Mouse (Mus musculus): Measurements from ENCODE around the gene Tstd3. TPM values are rescaled to one million over a fixed set of nuclear protein-coding genes. Genes with fewer than 3 reads are reported as not detected.
A peak's percentile ranks its signal among the peaks of the same experiment; 100 is the strongest.

Gene Tstd3
- polyA plus RNA-seq, 1 experiment = 13.1 TPM

DNA sequence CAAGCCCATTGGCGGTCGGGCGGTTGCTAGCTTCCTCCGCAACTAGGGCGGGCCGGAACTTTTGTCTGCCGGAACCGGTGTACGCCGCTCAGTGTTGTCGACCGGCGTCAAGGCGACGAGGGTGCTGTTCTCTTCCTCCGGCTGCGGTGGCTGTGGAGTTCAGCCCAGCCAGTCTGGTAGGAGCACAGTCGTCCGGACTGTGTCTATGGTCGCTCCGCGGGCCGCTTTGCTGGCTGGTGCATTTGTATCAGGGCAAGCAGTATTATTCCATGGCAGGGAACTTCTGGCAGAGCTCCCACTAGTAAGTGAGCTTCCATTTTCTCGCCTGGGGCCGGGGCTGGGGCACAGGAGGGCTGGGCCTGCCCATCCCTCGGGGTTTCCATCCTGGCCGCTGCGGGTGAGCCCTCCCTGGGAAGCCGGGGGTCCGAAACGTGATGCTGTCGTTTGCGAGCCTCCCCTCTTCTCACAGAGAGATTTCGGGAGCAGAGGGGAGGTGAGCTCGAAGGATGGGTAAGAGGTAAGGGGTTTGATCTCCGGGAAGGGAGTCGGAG is 39.3 kb downstream of the Tstd3 start, which contains the start of gene Ccnc:
Gene Ccnc (plus strand): TSS at position 87 of the 551 bp plus-strand sequence.
- Histone ChIP-seq H3K27me3 (ENCODE audit: control insufficient read depth, insufficient read depth, low read length, poor library complexity, severe bottlenecking) (no peaks in the 10 kb centered on the region), H3K36me3 (ENCODE audit: control insufficient read depth, insufficient read depth, low read length, poor library complexity, severe bottlenecking) (no peaks in the 10 kb centered on the region), H3K9me3 (replicated peaks; ENCODE audit: control insufficient read depth, insufficient read depth, low read length, poor library complexity, severe bottlenecking) (no peaks in the 10 kb centered on the region), H3K27ac (ENCODE audit: insufficient read depth, low read length) (peak within 1 kb of the TSS; percentile 91), H3K4me3 (ENCODE audit: low read depth, low read length) (peak within 1 kb of the TSS; percentile 79), H3K4me1 (ENCODE audit: control insufficient read depth, insufficient read depth, low read length) (peaks cover 6% of the 10 kb centered on the region), H3K9ac (ENCODE audit: low read depth, poor library complexity, severe bottlenecking) (peak within 1 kb of the TSS; percentile 75)
- TF ChIP-seq CTCF (IDR thresholded peaks at IDR 0.05; ENCODE audit: low read depth, low read length) = no peak
- TF ChIP-seq EP300 (IDR thresholded peaks at IDR 0.05; ENCODE audit: insufficient read depth, low read depth, low read length) = 0 out of 2 replicates have a peak, but pooled peaks have one; percentile 65
- peak; percentile 90 for TF ChIP-seq POLR2A (IDR thresholded peaks at IDR 0.05; ENCODE audit: insufficient read depth, low read length)

DNA sequence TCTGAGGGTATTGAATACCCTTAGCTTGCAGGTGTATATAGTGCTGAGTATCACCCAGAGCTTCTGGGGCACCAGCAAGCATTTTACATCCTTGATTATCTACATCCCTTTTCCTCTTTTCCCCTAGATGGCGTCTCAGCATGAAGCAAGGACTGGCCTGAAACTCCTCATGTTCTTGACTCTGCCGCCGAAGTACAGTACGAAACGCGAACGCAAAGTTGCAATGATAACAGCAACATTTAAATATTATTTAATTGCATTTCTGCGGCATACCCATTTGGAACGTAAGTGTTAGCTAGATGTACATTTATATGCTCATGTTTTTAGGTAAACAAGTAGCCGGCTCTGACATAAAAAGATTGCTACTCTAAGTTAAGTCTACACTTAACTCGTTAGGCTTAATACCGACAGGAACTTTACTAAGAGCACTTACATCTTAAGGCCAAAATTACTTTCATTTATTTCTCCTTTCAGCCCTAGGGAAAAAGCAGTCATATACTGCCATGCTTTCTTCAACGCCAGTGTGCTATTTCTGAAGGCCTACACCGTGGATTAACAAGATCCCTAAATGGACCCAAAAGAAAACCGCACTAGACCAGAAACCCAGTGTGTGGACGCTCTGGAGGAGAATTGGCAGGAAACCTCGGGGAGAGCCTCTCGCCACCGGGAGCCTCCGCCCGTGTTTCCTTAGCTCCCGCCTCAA is 39.9 kb downstream of the Tstd3 start:
- H3K9me3 ChIP-seq (replicated peaks; ENCODE audit: control insufficient read depth, insufficient read depth, low read length, poor library complexity, severe bottlenecking) = no peaks in the 10 kb centered on the region
- H3K27me3 ChIP-seq (ENCODE audit: control insufficient read depth, insufficient read depth, low read length, poor library complexity, severe bottlenecking) = no peaks in the 10 kb centered on the region
- peak overlapping the region; percentile 91 for H3K27ac ChIP-seq (ENCODE audit: insufficient read depth, low read length)
- peaks cover 6% of the 10 kb centered on the region for H3K4me1 ChIP-seq (ENCODE audit: control insufficient read depth, insufficient read depth, low read length)
- TF ChIP-seq CTCF (IDR thresholded peaks at IDR 0.05; ENCODE audit: low read depth, low read length) = peak; percentile 35
- TF ChIP-seq EP300 (IDR thresholded peaks at IDR 0.05; ENCODE audit: insufficient read depth, low read depth, low read length) = no peak
- peak overlapping the region; percentile 75 for H3K9ac ChIP-seq (ENCODE audit: low read depth, poor library complexity, severe bottlenecking)
- H3K36me3 ChIP-seq (ENCODE audit: control insufficient read depth, insufficient read depth, low read length, poor library complexity, severe bottlenecking) = no peaks in the 10 kb centered on the region
- peak overlapping the region; percentile 63 for H3K4me3 ChIP-seq (ENCODE audit: low read depth, low read length)

DNA sequence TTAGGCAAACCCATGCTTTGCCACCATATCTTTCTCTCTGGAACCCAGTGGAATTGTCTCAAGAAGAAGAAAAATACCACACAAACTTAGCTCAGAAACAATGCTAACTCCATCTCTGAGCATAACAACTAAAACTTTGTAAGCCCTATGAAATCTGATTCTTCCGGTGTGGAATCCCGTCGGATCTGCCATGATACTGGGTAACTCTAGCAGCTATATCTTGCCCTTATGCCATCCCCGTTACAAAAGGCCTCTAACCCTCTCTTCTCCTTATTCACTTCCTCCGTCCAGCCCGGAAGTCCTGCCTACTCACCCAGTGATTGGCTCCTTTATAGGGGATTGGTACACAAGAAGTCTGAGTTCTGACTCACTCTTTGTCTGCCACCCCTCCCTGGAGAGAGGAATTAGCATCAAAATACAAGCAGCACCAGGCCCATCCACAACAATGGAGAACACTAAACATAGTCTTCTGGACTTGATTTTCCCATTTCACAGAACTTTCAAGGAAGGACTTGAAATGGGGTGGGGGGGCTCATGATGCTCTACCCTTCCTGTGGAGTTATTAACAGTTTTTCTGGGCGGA is 44.2 kb downstream of the Tstd3 start:
- no peak for TF ChIP-seq CTCF (IDR thresholded peaks at IDR 0.05; ENCODE audit: low read depth, low read length)
- 0 out of 2 replicates have a peak, but pooled peaks have one; percentile 11 for TF ChIP-seq EP300 (IDR thresholded peaks at IDR 0.05; ENCODE audit: insufficient read depth, low read depth, low read length)
- peak; percentile 68 for TF ChIP-seq POLR2A (IDR thresholded peaks at IDR 0.05; ENCODE audit: insufficient read depth, low read length)
- Histone ChIP-seq H3K36me3 (ENCODE audit: control insufficient read depth, insufficient read depth, low read length, poor library complexity, severe bottlenecking) (no peaks in the 10 kb centered on the region), H3K4me1 (ENCODE audit: control insufficient read depth, insufficient read depth, low read length) (peaks cover 6% of the 10 kb centered on the region), H3K27me3 (ENCODE audit: control insufficient read depth, insufficient read depth, low read length, poor library complexity, severe bottlenecking) (no peaks in the 10 kb centered on the region), H3K4me3 (ENCODE audit: low read depth, low read length) (peak overlapping the region; percentile 56), H3K9me3 (replicated peaks; ENCODE audit: control insufficient read depth, insufficient read depth, low read length, poor library complexity, severe bottlenecking) (no peaks in the 10 kb centered on the region), H3K27ac (ENCODE audit: insufficient read depth, low read length) (peak overlapping the region; percentile 92), H3K9ac (ENCODE audit: low read depth, poor library complexity, severe bottlenecking) (peak overlapping the region; percentile 38)

DNA sequence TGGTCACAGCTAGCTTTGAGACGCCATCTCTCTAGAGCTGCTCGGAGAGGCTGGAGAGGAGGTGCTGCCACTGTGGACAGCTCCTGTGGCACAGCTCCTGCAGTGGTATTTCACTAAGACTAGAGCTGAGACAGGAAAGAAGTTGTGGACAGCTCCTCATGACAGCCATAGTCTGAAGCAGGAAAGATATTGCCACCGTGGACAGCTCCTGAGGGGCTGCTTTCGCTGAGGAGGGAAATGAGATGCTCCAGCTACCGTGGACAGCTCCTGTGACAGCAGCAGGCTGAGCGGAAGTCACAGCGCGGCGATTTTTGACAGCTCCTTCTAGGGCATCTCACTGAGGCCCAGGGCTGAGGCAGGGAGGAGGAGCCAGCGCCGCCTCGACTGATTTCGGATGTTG is 54.9 kb downstream of the Tstd3 start:
- Histone ChIP-seq H3K27me3 (ENCODE audit: control insufficient read depth, insufficient read depth, low read length, poor library complexity, severe bottlenecking) (no peaks in the 10 kb centered on the region), H3K4me1 (ENCODE audit: control insufficient read depth, insufficient read depth, low read length) (no peaks in the 10 kb centered on the region), H3K27ac (ENCODE audit: insufficient read depth, low read length) (no peak overlapping the region), H3K9me3 (replicated peaks; ENCODE audit: control insufficient read depth, insufficient read depth, low read length, poor library complexity, severe bottlenecking) (no peaks in the 10 kb centered on the region), H3K9ac (ENCODE audit: low read depth, poor library complexity, severe bottlenecking) (no peak overlapping the region), H3K36me3 (ENCODE audit: control insufficient read depth, insufficient read depth, low read length, poor library complexity, severe bottlenecking) (no peaks in the 10 kb centered on the region), H3K4me3 (ENCODE audit: low read depth, low read length) (no peak overlapping the region)
- TF ChIP-seq CTCF (IDR thresholded peaks at IDR 0.05; ENCODE audit: low read depth, low read length) (no peak), EP300 (IDR thresholded peaks at IDR 0.05; ENCODE audit: insufficient read depth, low read depth, low read length) (peak; percentile 73)

Other genes with a start within 250 kb of the Tstd3 start
- not detected in 2 replicates for gene Prdm13, start 81.2 kb downstream of the Tstd3 start, polyA plus RNA-seq (2011; ENCODE audit: insufficient read depth, insufficient read length, low read depth, missing spikeins)
- 79.5 and 95.5 TPM in 2 replicates for gene Ccnc, start 39.5 kb downstream of the Tstd3 start, polyA plus RNA-seq (2011; ENCODE audit: insufficient read depth, insufficient read length, low read depth, missing spikeins)
- 32.7 and 38.1 TPM in 2 replicates for gene Usp45, start 56 bp downstream of the Tstd3 start, polyA plus RNA-seq (2011; ENCODE audit: insufficient read depth, insufficient read length, low read depth, missing spikeins)
- 265 and 267 TPM in 2 replicates for gene Pnisr, start 80.4 kb upstream of the Tstd3 start, polyA plus RNA-seq (2011; ENCODE audit: insufficient read depth, insufficient read length, low read depth, missing spikeins)
- gene Coq3, start 112.5 kb upstream of the Tstd3 start, polyA plus RNA-seq (2011; ENCODE audit: insufficient read depth, insufficient read length, low read depth, missing spikeins) = 19.2 and 20.7 TPM in 2 replicates
- gene Faxc, start 164.1 kb upstream of the Tstd3 start, polyA plus RNA-seq (2011; ENCODE audit: insufficient read depth, insufficient read length, low read depth, missing spikeins) = 7.7 and 7.8 TPM in 2 replicates

All from ES-Bruce4 (cell line).